Mouse (Mus musculus) heart, embryonic 15.5 days (tissue): ENCODE results near the gene Sipa1. TPM values are rescaled to one million over a fixed set of nuclear protein-coding genes. Genes with fewer than 3 reads are reported as not detected.

Experiments
- ATAC-seq: fragments of 200-750 bp; cut with Nextera tagmentation; replicated peaks from 2 replicates; pipeline ENCODE4 v1.8.0; 2017; ENCODE audit warnings: low read depth, moderate TSS enrichment; ENCODE audit not compliant: insufficient number of reproducible peaks, insufficient read depth, low FRiP score
- H3K27ac ChIP-seq: fragments of 300-500 bp; sonication (generic); 2 replicates; pipeline ENCODE4 v1.5.1; 2015; ENCODE audit warnings: mild to moderate bottlenecking, inconsistent platforms
- H3K27me3 ChIP-seq: fragments of 300-500 bp; sonication (generic); 2 replicates; pipeline ENCODE4 v1.6.1; 2015; ENCODE audit warnings: inconsistent platforms
- H3K36me3 ChIP-seq: fragments of 300-500 bp; sonication (generic); 2 replicates; pipeline ENCODE4 v1.6.1; 2015; ENCODE audit warnings: mild to moderate bottlenecking, inconsistent platforms
- H3K4me1 ChIP-seq: fragments of 300-500 bp; sonication (generic); replicated peaks from 2 replicates; pipeline ENCODE4 v1.6.1; 2015; ENCODE audit warnings: inconsistent platforms
- H3K4me2 ChIP-seq: fragments of 300-500 bp; sonication (generic); 2 replicates; pipeline ENCODE4 v1.6.1; 2015; ENCODE audit warnings: inconsistent platforms, mild to moderate bottlenecking, moderate library complexity
- H3K4me3 ChIP-seq: fragments of 300-500 bp; sonication (generic); 2 replicates; pipeline ENCODE4 v1.5.1; 2015; ENCODE audit warnings: mild to moderate bottlenecking, inconsistent platforms
- H3K9ac ChIP-seq: fragments of 300-500 bp; sonication (generic); 2 replicates; pipeline ENCODE4 v1.6.1; 2015; ENCODE audit warnings: mild to moderate bottlenecking, inconsistent platforms
- H3K9me3 ChIP-seq: fragments of 300-500 bp; sonication (generic); replicated peaks from 2 replicates; pipeline ENCODE4 v1.6.1; 2016; ENCODE audit warnings: inconsistent platforms
- whole genome bisulfite sequencing: fragments of 180-500 bp; shearing (Covaris S2); methylation state at CpG from one replicate; pipeline ENCODE4 v1.1.7; 2015; ENCODE audit warnings: mixed read lengths; 5-methylcytosine and 5-hydroxymethylcytosine counted together
- polyA plus RNA-seq: library from polyadenylated mRNA; unstranded; fragments of >200 nt; fragmentation: Nextera tagmentation; extraction: Ambion mirVana; gene quantifications from 2 replicates; pipeline ENCODE4 v1.2.1, GENCODE M21; 2015

Sipa1 gene
- polyA plus RNA-seq, 1 experiment from 2014 or later, result 20.6 TPM

DNA sequence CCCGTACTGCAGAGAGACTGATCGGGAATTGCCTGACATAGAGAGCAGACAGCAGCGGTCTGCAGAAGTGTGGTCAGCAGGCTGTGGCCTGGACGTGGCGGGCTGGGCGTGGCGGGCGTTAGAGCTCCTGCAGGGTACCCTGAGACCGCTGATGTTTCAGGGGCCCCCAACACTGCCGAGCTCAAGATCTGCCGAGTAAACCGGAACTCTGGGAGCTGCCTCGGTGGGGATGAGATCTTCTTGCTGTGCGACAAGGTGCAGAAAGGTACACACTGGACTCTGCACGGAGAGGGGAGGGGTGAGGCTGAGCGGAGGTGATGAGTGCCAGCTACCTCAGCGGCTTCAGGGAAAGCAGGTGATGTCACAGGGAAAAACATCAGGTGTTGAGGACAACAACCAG is 22.5 kb downstream of the Sipa1 start:
- H3K36me3 ChIP-seq, result peaks cover 60% of the 10 kb centered on the region
- H3K9ac ChIP-seq, result no peak overlapping the region
- no peak for ATAC-seq
- no peaks in the 10 kb centered on the region for H3K27me3 ChIP-seq
- H3K9me3 ChIP-seq, result no peaks in the 10 kb centered on the region
- no peak overlapping the region for H3K4me3 ChIP-seq
- no peak overlapping the region for H3K4me2 ChIP-seq
- H3K27ac ChIP-seq, result 0 out of 2 replicates have a peak overlapping the region, but pooled peaks have one; percentile 8
- 75% methylated on average over 17 of the region's 17 CpGs for WGBS
- H3K4me1 ChIP-seq, result peaks cover 40% of the 10 kb centered on the region

DNA sequence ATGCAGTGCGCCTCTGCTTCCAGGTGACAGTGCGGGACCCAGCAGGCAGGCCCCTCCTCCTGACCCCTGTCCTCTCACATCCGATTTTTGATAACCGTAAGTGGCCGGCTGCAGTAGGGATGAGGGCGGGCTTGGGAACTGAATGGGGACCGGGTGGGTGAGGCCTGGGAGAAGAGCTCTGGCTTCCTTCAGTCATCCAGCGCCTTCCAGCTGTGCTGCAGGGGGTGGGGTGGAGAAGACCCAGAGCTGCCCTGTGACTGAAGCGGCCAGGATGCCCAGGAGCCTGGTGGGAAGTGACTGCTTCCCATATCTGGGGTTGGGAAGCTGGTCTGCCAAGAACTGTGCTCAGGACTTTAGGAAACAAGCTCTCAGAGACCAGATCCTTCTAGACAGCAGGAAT is 23.2 kb downstream of the Sipa1 start:
- Histone ChIP-seq H3K4me1 (peaks cover 41% of the 10 kb centered on the region), H3K9me3 (no peaks in the 10 kb centered on the region), H3K27ac (peak overlapping the region; percentile 8; the same call in 1 of the 2 replicates), H3K4me2 (no peak overlapping the region), H3K27me3 (no peaks in the 10 kb centered on the region), H3K36me3 (peaks cover 53% of the 10 kb centered on the region), H3K4me3 (no peak overlapping the region), H3K9ac (no peak overlapping the region)
- ATAC-seq, result no peak
- WGBS, result 34% methylated on average over 9 of the region's 9 CpGs

DNA sequence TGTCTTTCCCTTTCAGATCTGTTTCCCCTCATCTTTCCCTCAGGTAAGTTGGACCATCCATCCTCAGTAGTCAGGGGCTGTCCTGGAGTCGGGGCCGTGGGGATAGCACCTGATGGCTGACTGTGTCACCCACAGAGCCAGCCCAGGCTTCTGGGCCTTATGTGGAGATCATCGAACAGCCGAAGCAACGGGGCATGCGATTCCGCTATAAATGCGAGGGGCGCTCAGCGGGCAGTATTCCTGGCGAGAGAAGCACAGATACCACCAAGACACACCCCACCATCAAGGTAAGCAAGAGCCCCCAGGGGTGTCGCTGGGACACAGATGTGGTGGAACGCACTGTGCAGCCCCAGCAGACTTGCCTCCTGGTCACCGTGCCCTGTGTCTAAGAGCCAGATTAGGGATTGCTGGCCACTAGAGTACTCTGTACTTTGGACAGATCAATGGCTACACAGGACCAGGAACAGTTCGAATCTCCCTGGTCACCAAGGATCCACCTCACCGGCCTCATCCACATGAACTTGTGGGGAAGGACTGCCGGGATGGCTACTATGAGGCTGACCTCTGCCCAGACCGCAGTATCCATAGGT is 25.0 kb downstream of the Sipa1 start:
- Histone ChIP-seq H3K4me1 (peaks cover 41% of the 10 kb centered on the region), H3K27ac (no peak overlapping the region), H3K9me3 (no peaks in the 10 kb centered on the region), H3K4me2 (peak overlapping the region; percentile 84), H3K36me3 (peaks cover 40% of the 10 kb centered on the region), H3K4me3 (peak overlapping the region; percentile 80), H3K9ac (peak overlapping the region; percentile 89), H3K27me3 (no peaks in the 10 kb centered on the region)
- ATAC-seq, result no peak
- WGBS, result 89% methylated on average over 18 of the region's 18 CpGs

DNA sequence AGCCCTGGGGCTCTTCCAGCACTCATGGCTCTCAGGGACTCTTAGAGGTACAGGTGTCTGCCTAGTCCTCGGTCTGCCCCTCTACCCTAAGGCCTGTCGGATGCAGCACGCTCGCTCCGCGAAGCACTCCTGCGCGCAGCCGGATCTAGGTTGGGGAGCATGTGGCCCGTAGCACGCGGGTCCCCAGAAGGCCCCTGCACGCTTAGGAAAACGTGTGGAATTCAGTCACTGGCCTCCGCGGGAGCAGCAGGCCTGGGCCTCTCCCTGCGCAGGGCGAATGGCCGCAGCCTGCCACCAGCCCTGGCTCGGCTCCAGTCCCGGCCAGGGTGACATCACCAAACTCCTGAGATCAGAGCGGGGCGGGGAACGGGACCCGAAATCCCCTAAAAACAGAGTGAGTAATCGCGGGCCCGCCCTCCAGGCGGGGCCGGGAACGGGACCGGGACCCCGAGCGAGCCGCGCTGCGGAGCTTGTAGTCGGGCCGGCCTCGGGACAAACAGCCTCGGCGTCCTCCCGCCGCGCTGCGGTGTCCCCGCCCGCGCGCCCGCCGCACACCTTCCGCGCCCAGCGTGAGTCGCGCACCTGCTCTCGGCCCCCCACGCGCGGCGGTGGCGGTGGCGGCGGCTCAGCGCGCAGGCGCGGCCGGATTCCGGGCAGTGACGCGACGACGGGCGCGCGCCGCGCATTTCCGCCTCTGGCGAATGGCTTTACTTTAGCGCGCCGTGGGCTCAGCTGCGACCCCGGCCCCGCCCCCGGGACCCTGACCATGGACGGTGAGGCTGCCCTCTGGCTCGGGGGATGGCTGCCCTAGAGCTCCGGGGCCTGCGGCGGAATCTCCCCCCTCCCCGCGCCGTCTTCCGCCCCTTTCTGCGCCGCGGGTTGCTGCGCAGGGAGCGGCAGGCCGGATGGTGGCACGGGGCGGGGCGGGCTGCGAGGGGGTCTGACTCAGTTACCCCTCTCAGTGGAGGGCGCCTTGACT is 26.1 kb downstream of the Sipa1 start, which contains the start of gene Rela:
Rela (plus strand) TSS at position 415 of the 979 bp plus-strand sequence.
- H3K9me3 ChIP-seq, result no peaks in the 10 kb centered on the region
- WGBS, result under 1% methylated on average over 107 of the region's 109 CpGs
- H3K4me1 ChIP-seq, result peaks cover 41% of the 10 kb centered on the region
- H3K4me2 ChIP-seq, result peak within 1 kb of the TSS; percentile 84
- H3K36me3 ChIP-seq, result peaks cover 30% of the 10 kb centered on the region
- peak within 1 kb of the TSS; percentile 89 for H3K9ac ChIP-seq
- peak; percentile 86 for ATAC-seq
- peak within 1 kb of the TSS; percentile 93 for H3K27ac ChIP-seq
- peak within 1 kb of the TSS; percentile 80 for H3K4me3 ChIP-seq
- H3K27me3 ChIP-seq, result no peaks in the 10 kb centered on the region

DNA sequence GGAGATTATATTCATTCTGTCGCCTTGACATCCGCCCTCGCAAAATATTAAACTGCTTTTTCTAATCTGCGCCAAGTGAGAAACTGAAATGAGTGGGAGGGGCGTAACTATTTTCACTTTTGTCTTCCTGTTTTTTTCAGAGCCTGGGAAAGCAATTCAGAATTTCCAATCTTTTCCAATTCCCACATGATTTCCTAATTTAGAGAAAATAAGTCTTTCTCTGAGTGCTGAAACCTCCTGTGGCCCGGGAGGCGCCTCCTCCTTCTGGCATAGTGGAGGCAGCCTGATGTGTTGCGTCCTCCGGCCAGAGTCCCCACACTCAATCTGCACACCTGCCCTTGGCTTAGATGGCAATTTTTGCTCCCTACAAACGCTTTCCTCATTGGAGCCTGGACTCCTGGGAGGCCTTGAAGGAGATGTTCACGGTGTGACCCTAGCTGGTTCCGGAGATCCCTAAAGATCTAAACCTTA is 26.9 kb downstream of the Sipa1 start:
- Histone ChIP-seq H3K4me3 (peak overlapping the region; percentile 80), H3K27ac (peak overlapping the region; percentile 93), H3K4me1 (peaks cover 41% of the 10 kb centered on the region), H3K27me3 (no peaks in the 10 kb centered on the region), H3K9ac (peak overlapping the region; percentile 89), H3K4me2 (peak overlapping the region; percentile 84), H3K36me3 (peaks cover 23% of the 10 kb centered on the region), H3K9me3 (no peaks in the 10 kb centered on the region)
- ATAC-seq, result no peak
- WGBS, result 33% methylated on average over 12 of the region's 12 CpGs

DNA sequence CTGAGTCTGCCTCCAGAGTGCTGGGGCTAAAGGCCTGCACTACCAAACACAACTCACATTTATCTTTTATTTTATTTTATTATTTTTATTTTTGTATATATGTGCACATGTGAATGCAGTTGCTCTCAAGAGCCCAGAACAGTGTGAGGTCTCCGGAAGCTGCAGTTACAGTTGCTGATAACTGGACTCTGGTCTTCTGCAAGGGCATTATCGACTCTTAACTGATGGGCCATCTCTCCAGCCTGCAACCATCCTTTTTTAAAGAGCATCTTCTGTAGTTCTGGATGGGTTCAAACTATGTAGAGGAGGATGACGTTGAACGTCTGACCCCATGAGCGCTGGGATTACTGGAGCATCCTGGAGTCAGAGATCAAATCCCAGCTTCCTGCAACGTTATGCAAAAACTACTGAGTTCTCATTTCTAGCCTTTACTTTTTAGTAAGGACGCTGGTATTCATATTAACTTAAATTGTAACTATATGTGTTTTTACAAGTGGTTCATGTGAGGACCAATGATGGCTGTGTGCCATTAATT is 27.4 kb downstream of the Sipa1 start:
- peak overlapping the region; percentile 89; the same call in 1 of the 2 replicates for H3K9ac ChIP-seq
- H3K4me1 ChIP-seq, result peaks cover 41% of the 10 kb centered on the region
- no peak for ATAC-seq
- peak overlapping the region; percentile 84 for H3K4me2 ChIP-seq
- no peak overlapping the region for H3K4me3 ChIP-seq
- H3K9me3 ChIP-seq, result no peaks in the 10 kb centered on the region
- peak overlapping the region; percentile 93 for H3K27ac ChIP-seq
- peaks cover 18% of the 10 kb centered on the region for H3K36me3 ChIP-seq
- WGBS, result 67% methylated on average over 7 of the region's 7 CpGs
- H3K27me3 ChIP-seq, result no peaks in the 10 kb centered on the region

DNA sequence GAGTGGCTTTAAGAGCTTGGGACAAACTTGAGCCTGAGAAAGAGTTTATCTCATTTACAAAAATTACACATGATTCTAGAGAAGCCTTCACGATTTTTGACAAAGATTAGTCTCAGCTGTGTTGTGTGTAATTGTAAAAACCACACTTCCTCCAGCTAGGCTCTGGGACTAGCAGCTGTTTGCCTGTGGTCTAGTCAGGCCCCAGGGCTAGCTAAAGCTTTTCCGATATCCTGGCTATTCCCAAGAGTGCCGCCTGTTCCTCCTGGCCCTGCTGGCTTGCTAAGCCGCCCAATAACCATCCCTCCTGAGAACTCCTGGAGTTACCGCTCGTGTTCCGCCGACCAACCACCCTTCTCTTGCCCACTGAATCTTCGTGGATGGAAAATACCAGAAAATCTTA is 31.4 kb downstream of the Sipa1 start:
- H3K4me2 ChIP-seq, result no peak overlapping the region
- no peak overlapping the region for H3K27ac ChIP-seq
- no peak overlapping the region for H3K9ac ChIP-seq
- ATAC-seq, result no peak
- no peaks in the 10 kb centered on the region for H3K9me3 ChIP-seq
- whole genome bisulfite sequencing, result 72% methylated on average over 9 of the region's 9 CpGs
- no peaks in the 10 kb centered on the region for H3K27me3 ChIP-seq
- H3K4me1 ChIP-seq, result peaks cover 11% of the 10 kb centered on the region
- no peaks in the 10 kb centered on the region for H3K36me3 ChIP-seq
- no peak overlapping the region for H3K4me3 ChIP-seq

DNA sequence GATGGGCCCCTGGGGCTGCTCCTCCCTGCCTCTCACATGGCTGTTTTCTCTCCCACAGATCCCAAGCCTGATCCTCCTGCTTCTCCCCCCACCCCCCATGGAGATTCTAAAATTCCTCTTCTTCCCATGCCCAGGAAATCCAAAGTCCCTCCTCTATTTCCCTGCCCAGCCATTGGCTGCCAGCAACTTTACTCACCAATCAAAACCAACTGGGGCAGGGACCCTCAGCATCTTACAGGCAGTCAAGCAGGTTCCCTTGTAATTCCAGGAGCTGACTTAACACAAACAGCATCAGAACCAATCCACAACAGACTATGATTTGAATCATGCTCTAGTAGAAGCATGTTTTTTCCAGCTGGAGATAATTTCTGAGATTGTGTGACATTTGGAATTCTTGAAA is 33.6 kb downstream of the Sipa1 start:
- Histone ChIP-seq H3K36me3 (no peaks in the 10 kb centered on the region), H3K4me2 (no peak overlapping the region), H3K27ac (no peak overlapping the region), H3K4me1 (no peaks in the 10 kb centered on the region), H3K9me3 (no peaks in the 10 kb centered on the region), H3K27me3 (no peaks in the 10 kb centered on the region), H3K9ac (no peak overlapping the region), H3K4me3 (no peak overlapping the region)
- no peak for ATAC-seq

DNA sequence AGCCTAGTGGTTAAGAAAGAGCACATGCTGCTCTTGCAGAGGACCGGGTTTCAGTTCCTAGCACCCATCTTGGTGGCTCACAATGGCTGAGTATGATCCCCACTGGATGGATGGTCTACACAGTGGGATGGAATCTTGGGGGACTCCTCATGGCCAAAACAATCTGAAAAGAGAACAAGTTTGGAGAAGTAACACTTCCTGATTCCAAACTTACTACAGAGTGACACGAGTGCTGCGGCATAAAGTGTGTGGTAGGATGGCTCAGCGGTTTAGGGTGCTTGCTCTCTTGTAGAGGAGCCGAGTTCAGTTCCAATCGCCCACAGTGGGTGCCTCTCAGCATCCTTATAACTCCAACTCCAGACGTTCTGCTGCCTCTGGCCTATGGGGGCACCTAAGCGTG is 38.2 kb downstream of the Sipa1 start:
- Histone ChIP-seq H3K4me1 (no peaks in the 10 kb centered on the region), H3K9ac (no peak overlapping the region), H3K9me3 (no peaks in the 10 kb centered on the region), H3K4me2 (no peak overlapping the region), H3K27me3 (no peaks in the 10 kb centered on the region), H3K4me3 (no peak overlapping the region), H3K36me3 (no peaks in the 10 kb centered on the region), H3K27ac (no peak overlapping the region)
- WGBS, result 88% methylated on average over 8 of the region's 8 CpGs
- ATAC-seq, result no peak

DNA sequence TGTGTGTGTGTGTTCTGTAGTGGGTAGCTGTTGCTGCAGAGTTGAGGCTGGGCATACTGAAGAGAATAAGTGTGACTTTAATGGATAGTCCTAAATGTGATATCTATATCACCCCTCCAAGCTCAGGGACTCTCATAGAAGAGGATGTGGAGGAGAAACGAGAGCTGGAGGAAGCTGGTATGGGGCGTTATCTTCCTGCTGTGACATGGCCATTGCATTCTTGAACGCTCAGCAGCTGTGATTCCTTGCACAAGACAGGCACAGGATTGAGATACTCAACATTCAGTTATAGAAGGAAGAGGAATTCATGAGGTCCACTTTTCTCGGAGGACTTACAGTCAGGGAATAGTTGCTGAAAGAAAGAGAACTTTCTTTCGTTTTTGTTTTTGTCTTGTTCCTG is 41.6 kb downstream of the Sipa1 start:
- Histone ChIP-seq H3K27ac (no peak overlapping the region), H3K4me2 (no peak overlapping the region), H3K9me3 (no peaks in the 10 kb centered on the region), H3K4me3 (no peak overlapping the region), H3K36me3 (no peaks in the 10 kb centered on the region), H3K27me3 (no peaks in the 10 kb centered on the region), H3K4me1 (no peaks in the 10 kb centered on the region), H3K9ac (no peak overlapping the region)
- no peak for ATAC-seq
- WGBS, result 54% methylated on average over 5 of the region's 5 CpGs

DNA sequence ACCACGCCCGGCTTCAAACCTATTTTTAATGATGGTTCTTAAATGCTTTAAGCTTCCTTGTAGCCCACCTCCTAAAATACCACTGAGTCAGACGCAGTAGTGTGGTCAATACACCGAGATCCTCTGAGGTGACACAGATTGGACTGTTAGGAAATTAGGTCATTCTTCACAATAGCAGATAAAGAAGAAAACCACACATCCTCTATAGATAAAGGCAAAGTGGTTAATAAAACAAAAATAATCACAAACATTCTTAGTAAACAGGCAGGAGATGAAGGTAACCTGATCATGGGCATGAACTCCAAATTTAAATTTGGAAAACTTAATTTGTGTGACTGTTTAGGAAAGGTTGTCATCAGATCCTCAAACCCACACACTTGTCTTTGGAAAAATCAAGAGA is 43.5 kb downstream of the Sipa1 start:
- no peak overlapping the region for H3K9ac ChIP-seq
- H3K4me3 ChIP-seq, result no peak overlapping the region
- WGBS, result 63% methylated on average over 4 of the region's 4 CpGs
- no peaks in the 10 kb centered on the region for H3K27me3 ChIP-seq
- H3K4me1 ChIP-seq, result no peaks in the 10 kb centered on the region
- H3K27ac ChIP-seq, result no peak overlapping the region
- no peaks in the 10 kb centered on the region for H3K9me3 ChIP-seq
- no peak for ATAC-seq
- no peaks in the 10 kb centered on the region for H3K36me3 ChIP-seq
- H3K4me2 ChIP-seq, result no peak overlapping the region
